Mouse (Mus musculus) kidney, embryonic 14.5 days (tissue): ENCODE measurements around the gene Fxn. TPM values are rescaled to one million over a fixed set of nuclear protein-coding genes. Genes with fewer than 3 reads are reported as not detected.

Source experiments
- ATAC-seq: fragments of 200-750 bp; cut with Nextera tagmentation; 2 replicates; pipeline ENCODE4 v1.8.0; 2017; ENCODE audit warnings: moderate number of reproducible peaks, mild to moderate bottlenecking, moderate TSS enrichment, moderate library complexity; ENCODE audit not compliant: low FRiP score, low TSS enrichment
- H3K27ac ChIP-seq: fragments of 300-500 bp; sonication (generic); 2 replicates; pipeline ENCODE4 v1.5.1; 2014; ENCODE audit warnings: low read depth, mild to moderate bottlenecking, low read length, moderate library complexity, mixed read lengths
- H3K27me3 ChIP-seq: fragments of 300-500 bp; sonication (generic); 2 replicates; pipeline ENCODE4 v1.6.1; 2014; ENCODE audit warnings: mild to moderate bottlenecking, low read length; ENCODE audit not compliant: control insufficient read depth, insufficient read depth
- H3K36me3 ChIP-seq: fragments of 300-500 bp; sonication (generic); 2 replicates; pipeline ENCODE4 v1.6.1; 2014; ENCODE audit warnings: low read length, mixed read lengths; ENCODE audit not compliant: control insufficient read depth, insufficient read depth
- H3K4me1 ChIP-seq: fragments of 300-500 bp; sonication (generic); 2 replicates; pipeline ENCODE4 v1.6.1; 2014; ENCODE audit warnings: low read length, mixed read lengths; ENCODE audit not compliant: control insufficient read depth, insufficient read depth
- H3K4me2 ChIP-seq: fragments of 300-500 bp; sonication (generic); replicated peaks from 2 replicates; pipeline ENCODE4 v1.6.1; 2014; ENCODE audit warnings: low read depth, mild to moderate bottlenecking, low read length
- H3K4me3 ChIP-seq: fragments of 300-500 bp; sonication (generic); 2 replicates; pipeline ENCODE4 v1.5.1; 2014; ENCODE audit warnings: mild to moderate bottlenecking, low read length
- H3K9ac ChIP-seq: fragments of 300-500 bp; sonication (generic); 2 replicates; pipeline ENCODE4 v1.6.1; 2014; ENCODE audit warnings: low read depth, mild to moderate bottlenecking, low read length, moderate library complexity
- H3K9me3 ChIP-seq: fragments of 300-500 bp; sonication (generic); 2 replicates; pipeline ENCODE4 v1.6.1; 2016; ENCODE audit warnings: low read length; ENCODE audit not compliant: control insufficient read depth
- WGBS: fragments of 180-500 bp; shearing (Covaris S2); extraction: QIAGEN DNeasy Blood & Tissue Kit; methylation state at CpG from one replicate; pipeline ENCODE4 v1.1.7; 2014; 5-methylcytosine and 5-hydroxymethylcytosine counted together
- polyA plus RNA-seq: library from polyadenylated mRNA; unstranded; fragments of >200 nt; fragmentation: Nextera tagmentation; extraction: Ambion mirVana; gene quantifications from 2 replicates; pipeline ENCODE4 v1.2.1, GENCODE M21; 2014

The Fxn gene
- polyA plus RNA-seq, 1 experiment from 2014 or later: 62.0 TPM

DNA sequence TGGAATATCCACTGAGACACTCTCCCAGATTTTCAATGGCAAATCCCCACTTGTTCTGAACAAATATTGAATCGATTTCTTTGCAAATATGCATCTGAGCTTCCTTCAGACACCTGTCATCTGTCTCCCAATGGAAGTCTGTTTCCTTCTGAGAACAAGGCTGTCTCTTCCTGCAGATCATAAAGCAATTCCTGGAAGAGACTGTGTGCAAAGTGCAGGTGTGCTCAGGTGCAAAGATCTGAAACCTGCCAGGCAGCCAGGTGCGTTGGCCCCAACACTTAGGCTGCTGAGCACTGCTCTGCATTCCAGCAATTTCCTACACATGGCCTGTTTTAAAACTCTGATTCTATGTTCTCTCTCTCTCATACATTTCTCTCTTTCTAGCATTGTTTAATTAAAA, 37.3 kb upstream of the Fxn start:
- 93% methylated on average over 2 of the region's 2 CpGs for WGBS

DNA sequence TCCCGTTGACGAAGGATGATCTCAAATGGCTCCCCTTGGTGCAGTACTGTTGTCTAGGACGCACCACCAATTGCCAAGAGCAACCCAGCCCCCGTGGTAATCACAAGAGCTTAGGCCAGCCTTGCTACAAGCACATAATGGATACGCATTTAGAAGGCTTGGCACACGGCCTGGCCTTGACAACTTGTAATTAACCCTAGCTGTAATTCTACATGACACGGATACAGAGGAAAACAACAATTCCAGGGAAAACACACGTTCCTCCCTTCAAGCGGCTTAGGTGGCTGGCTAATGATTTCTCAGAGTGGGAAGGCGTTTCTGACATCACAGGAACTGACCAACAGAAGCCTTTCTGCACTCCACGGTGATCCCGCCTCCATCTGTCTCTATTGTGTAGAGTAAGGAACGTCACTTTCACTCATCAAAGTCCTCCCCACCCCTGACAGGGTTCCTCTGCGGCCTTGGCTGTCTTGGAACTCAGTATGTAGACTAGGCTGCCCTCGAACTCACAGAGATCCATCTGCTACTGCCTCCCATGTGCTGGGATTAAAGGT, 36.7 kb upstream of the Fxn start:
- WGBS: 32% methylated on average over 15 of the region's 15 CpGs
- Histone ChIP-seq H3K27me3 (no peaks in the 10 kb centered on the region), H3K36me3 (no peaks in the 10 kb centered on the region), H3K4me3 (no peak overlapping the region), H3K4me2 (no peak overlapping the region; the same call in 1 of the 2 replicates), H3K9ac (no peak overlapping the region), H3K9me3 (no peaks in the 10 kb centered on the region), H3K4me1 (0 out of 2 replicates have a peak, but pooled peaks cover 7% of the 10 kb centered on the region), H3K27ac (no peak overlapping the region)
- peak; percentile 55 for ATAC-seq

More for the DNA sequence above, 37.3 kb upstream of the Fxn start:
- H3K4me3 ChIP-seq: no peak overlapping the region
- no peaks in the 10 kb centered on the region for H3K9me3 ChIP-seq
- 0 out of 2 replicates have a peak, but pooled peaks cover 7% of the 10 kb centered on the region for H3K4me1 ChIP-seq
- H3K9ac ChIP-seq: no peak overlapping the region
- H3K4me2 ChIP-seq: no peak overlapping the region
- H3K36me3 ChIP-seq: no peaks in the 10 kb centered on the region
- no peak for ATAC-seq
- H3K27me3 ChIP-seq: no peaks in the 10 kb centered on the region
- H3K27ac ChIP-seq: no peak overlapping the region

DNA sequence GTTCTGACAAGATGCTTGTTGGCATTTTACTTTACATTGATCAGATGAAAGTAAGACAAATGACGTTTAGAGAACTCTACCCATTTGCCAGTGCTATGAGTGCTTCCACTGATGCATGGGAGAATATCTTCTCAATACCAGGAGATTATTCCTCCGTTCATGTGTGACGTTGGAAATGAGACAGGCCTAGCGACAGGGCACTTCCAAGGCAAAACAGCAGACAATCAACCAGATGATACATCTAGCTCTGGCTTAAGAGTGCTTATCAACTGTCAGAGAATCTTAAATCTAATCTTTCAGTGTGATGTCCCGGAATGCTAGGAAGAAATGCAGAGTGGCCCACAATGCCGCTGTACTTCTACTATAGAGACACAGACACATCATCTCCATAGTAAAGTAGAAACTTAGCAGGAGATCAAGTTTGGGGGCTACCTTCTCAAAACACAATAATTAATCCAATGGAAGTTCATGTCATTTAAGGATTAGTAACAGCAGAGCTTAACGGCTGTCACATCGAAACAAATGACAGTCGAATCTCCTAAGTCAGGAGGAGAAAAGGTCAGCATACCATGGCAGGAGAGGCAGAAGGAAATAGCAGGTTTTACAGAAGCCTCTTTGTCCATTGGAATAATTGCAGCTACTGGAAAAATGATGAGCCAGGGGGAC, 35.8 kb upstream of the Fxn start:
- Histone ChIP-seq H3K9me3 (no peaks in the 10 kb centered on the region), H3K4me1 (0 out of 2 replicates have a peak, but pooled peaks cover 7% of the 10 kb centered on the region), H3K4me3 (no peak overlapping the region), H3K36me3 (no peaks in the 10 kb centered on the region), H3K27me3 (no peaks in the 10 kb centered on the region), H3K9ac (no peak overlapping the region), H3K27ac (no peak overlapping the region), H3K4me2 (no peak overlapping the region)
- ATAC-seq: no peak
- 67% methylated on average over 9 of the region's 9 CpGs for WGBS

GRCm38 (mm10) chr19:24315234-24315633, 34.8 kb upstream of the Fxn start:
- H3K4me2 ChIP-seq: no peak overlapping the region
- no peak overlapping the region for H3K27ac ChIP-seq
- 96% methylated on average over 4 of the region's 4 CpGs for WGBS
- no peak for ATAC-seq
- no peaks in the 10 kb centered on the region for H3K36me3 ChIP-seq
- no peaks in the 10 kb centered on the region for H3K9me3 ChIP-seq
- 0 out of 2 replicates have a peak, but pooled peaks cover 7% of the 10 kb centered on the region for H3K4me1 ChIP-seq
- H3K9ac ChIP-seq: no peak overlapping the region
- no peak overlapping the region for H3K4me3 ChIP-seq
- H3K27me3 ChIP-seq: no peaks in the 10 kb centered on the region

DNA sequence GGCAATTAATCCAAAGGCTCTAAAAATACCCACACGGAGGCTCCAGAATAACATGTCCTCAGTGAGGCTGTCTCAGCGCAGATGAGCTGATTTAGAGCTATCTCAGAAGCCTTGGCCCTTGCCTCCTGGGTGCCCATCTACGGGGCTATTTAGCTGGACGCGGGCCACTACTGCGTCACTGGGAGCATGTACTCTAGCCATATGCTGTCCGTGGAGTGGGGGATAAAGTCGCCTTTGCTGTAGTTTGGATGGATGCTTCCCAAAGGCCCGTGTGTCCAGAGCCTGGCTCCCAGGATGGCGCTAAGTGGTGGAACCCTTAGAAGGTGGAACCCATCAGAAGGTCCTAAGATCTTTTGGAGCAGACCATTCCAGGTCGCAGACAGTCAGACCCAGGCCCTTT, 34.3 kb upstream of the Fxn start:
- H3K9ac ChIP-seq: no peak overlapping the region
- WGBS: 94% methylated on average over 11 of the region's 11 CpGs
- H3K36me3 ChIP-seq: no peaks in the 10 kb centered on the region
- no peak overlapping the region for H3K4me2 ChIP-seq
- no peak for ATAC-seq
- no peak overlapping the region for H3K4me3 ChIP-seq
- 0 out of 2 replicates have a peak, but pooled peaks cover 7% of the 10 kb centered on the region for H3K4me1 ChIP-seq
- no peaks in the 10 kb centered on the region for H3K9me3 ChIP-seq
- H3K27me3 ChIP-seq: no peaks in the 10 kb centered on the region
- H3K27ac ChIP-seq: no peak overlapping the region

DNA sequence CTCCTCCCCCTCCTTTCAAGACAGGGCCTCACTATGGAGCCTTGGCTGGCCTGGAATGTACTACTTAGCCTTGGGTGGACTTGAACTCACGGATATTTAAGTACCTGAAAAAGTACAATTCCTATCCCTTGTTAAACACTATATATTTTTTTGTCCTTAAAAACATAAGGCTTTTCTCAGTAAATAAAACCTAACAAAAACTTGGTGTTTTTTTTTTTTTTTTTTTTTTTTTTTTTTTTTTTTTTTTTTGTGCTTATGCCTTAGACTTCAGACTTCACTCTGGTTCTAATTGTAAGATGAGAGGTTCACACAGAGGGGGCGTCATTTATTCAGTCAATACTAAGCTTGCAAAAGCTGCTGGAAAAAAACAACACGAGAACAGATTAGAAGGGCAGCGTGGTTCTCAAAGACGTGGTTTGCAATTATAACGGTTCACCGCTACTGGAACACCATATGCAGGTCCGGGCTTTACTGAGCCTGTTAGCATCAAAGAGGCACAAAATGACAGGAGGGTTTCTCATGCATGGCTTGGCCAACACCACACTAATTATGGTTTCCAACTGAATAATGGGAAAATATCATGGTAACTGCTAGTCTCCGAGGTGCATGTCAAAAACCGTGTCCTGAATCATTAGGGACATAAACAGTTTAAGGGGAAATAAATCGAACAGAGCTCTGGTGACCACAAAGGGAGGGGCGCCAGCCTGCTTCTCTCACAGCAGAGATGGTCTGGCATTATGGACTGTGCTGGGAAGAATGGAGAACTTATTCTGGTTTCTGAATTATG, 32.3 kb upstream of the Fxn start:
- H3K4me3 ChIP-seq: no peak overlapping the region
- no peaks in the 10 kb centered on the region for H3K36me3 ChIP-seq
- no peak overlapping the region for H3K9ac ChIP-seq
- no peak for ATAC-seq
- H3K27ac ChIP-seq: no peak overlapping the region
- H3K9me3 ChIP-seq: no peaks in the 10 kb centered on the region
- no peaks in the 10 kb centered on the region for H3K27me3 ChIP-seq
- 60% methylated on average over 12 of the region's 12 CpGs for WGBS
- peaks cover 13% of the 10 kb centered on the region for H3K4me1 ChIP-seq
- H3K4me2 ChIP-seq: no peak overlapping the region

DNA sequence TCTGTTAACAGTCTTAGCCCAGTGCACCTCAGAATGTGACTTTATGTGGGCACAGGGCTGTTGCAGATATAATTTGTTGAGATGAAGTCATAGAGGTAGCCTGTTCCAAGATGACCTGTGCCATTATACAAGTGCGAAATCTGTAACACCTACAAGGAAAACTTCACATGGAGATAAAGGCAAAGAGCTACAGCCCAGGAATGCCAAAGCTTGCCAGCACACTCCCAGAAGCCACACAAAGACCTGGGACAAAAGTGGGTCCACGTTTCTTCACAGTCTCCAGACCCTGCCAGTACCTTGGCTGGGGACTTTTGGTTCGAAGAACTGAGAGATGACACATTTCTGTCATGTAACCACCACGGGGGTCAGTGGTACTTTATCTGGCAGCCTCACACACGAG, 31.6 kb upstream of the Fxn start:
- WGBS: 79% methylated on average over 5 of the region's 5 CpGs
- no peak overlapping the region for H3K9ac ChIP-seq
- no peak overlapping the region for H3K4me3 ChIP-seq
- H3K4me2 ChIP-seq: no peak overlapping the region
- H3K36me3 ChIP-seq: no peaks in the 10 kb centered on the region
- H3K4me1 ChIP-seq: peaks cover 8% of the 10 kb centered on the region
- H3K27me3 ChIP-seq: no peaks in the 10 kb centered on the region
- no peaks in the 10 kb centered on the region for H3K9me3 ChIP-seq
- no peak overlapping the region for H3K27ac ChIP-seq
- ATAC-seq: no peak

DNA sequence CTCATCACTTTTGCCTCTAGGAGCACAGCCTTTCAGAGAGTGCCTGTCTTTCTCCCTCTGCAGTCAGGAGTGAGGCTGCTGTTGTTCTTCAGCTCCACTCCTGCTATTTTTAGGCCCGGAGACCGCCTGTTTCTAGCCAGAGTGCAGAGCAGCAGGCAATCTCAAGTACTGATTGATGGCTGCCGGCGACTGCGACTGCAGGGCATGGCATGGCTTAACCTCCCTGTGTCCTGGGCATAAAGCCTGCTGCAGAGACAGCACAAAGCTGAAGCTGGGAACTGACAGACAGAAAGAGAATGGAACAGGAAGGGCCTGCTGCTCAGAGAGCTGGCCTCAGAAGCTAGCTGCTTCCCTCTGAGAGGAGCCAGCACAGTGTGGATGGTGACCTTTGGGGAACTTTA, 27.9 kb upstream of the Fxn start:
- Histone ChIP-seq H3K36me3 (no peaks in the 10 kb centered on the region), H3K27ac (no peak overlapping the region), H3K9ac (no peak overlapping the region), H3K4me3 (no peak overlapping the region), H3K9me3 (no peaks in the 10 kb centered on the region), H3K4me1 (peaks cover 7% of the 10 kb centered on the region), H3K27me3 (no peaks in the 10 kb centered on the region), H3K4me2 (no peak overlapping the region)
- peak; percentile 46; the same call in 1 of the 2 replicates for ATAC-seq
- WGBS: 6% methylated on average over 5 of the region's 5 CpGs
